ENCODE assay signal across 24 mouse cellular contexts in genomic region chr9:58665492-58665891, GRCm38 (mm10).
DNase-seq lines count a peak whose midpoint lies in the region; ATAC-seq lines count a peak whose summit lies in the region.
"Had no signal": no experiment of that assay in that cellular context is flagged by ENCODE, and none has a peak within 500 bp of the region (broad histone marks: within the 10 kb centered on the region; RNA-seq: fewer than 3 reads in every experiment).

No protein-coding gene starts in this region.

- no peak for DNase-seq in forebrain, embryonic 10.5 days (ENCODE audit: extremely low spot score, low spot score)
- DNase-seq in forebrain, embryonic 14.5 days (ENCODE audit: low spot score): no peak
- no peak for DNase-seq in liver, embryonic 13.5 days
- DNase-seq in liver, embryonic 11.5 days (ENCODE audit: low spot score): no peak
- peak; percentile 60 for DNase-seq in urinary bladder, adult 2 months (ENCODE audit: low spot score)
- DNase-seq in urinary bladder, postnatal 4 days (ENCODE audit: low spot score in 2 of 2): no peak
- DNase-seq in embryo, embryonic 11 days: no peak
- DNase-seq: adrenal gland, adult 8-10 months; adrenal gland, postnatal 25 days; cerebellum, adult 11-12 months; cerebellum, adult 8-10 months; cerebellum, postnatal 10 days; cerebellum, postnatal 36 days; gastrocnemius, postnatal 10 days; gastrocnemius, postnatal 36 days; heart, postnatal 10 days; heart, postnatal 36 days had no signal

- H3K4me1 ChIP-seq in forebrain, embryonic 10.5 days: peaks cover 22% of the 10 kb centered on the region
- H3K4me1 ChIP-seq in forebrain, embryonic 14.5 days (ENCODE audit: control insufficient read depth, insufficient read depth, low read length): no peaks in the 10 kb centered on the region
- H3K4me1 ChIP-seq in liver, embryonic 13.5 days (replicated peaks): peaks cover 54% of the 10 kb centered on the region
- H3K4me1 ChIP-seq in liver, embryonic 11.5 days (replicated peaks; ENCODE audit: control insufficient read depth, insufficient read depth, low read length): peaks cover 19% of the 10 kb centered on the region
- H3K4me1 ChIP-seq: forebrain, embryonic 15.5 days had no signal

- H3K27me3 ChIP-seq in forebrain, embryonic 10.5 days (ENCODE audit: poor library complexity, severe bottlenecking): no peaks in the 10 kb centered on the region
- no peaks in the 10 kb centered on the region for H3K27me3 ChIP-seq in forebrain, embryonic 14.5 days (replicated peaks; ENCODE audit: control insufficient read depth, insufficient read depth, low read length)
- no peaks in the 10 kb centered on the region for H3K27me3 ChIP-seq in liver, embryonic 13.5 days
- no peaks in the 10 kb centered on the region for H3K27me3 ChIP-seq in liver, embryonic 11.5 days (replicated peaks; ENCODE audit: control insufficient read depth, insufficient read depth, low read length)
- H3K27me3 ChIP-seq: forebrain, embryonic 15.5 days; heart, embryonic 12.5 days; heart, embryonic 15.5 days; hindbrain, embryonic 13.5 days had no signal

- peaks cover 24% of the 10 kb centered on the region for H3K36me3 ChIP-seq in forebrain, embryonic 10.5 days (replicated peaks)
- H3K36me3 ChIP-seq in forebrain, embryonic 14.5 days (ENCODE audit: control insufficient read depth, insufficient read depth, low read length): peaks cover 12% of the 10 kb centered on the region; the same call in 1 of the 2 replicates
- H3K36me3 ChIP-seq in liver, embryonic 13.5 days: peaks cover 54% of the 10 kb centered on the region
- H3K36me3 ChIP-seq in liver, embryonic 11.5 days (ENCODE audit: control insufficient read depth, insufficient read depth, low read length): peaks cover 15% of the 10 kb centered on the region

- H3K9me3 ChIP-seq in forebrain, embryonic 10.5 days: no peaks in the 10 kb centered on the region
- no peaks in the 10 kb centered on the region for H3K9me3 ChIP-seq in forebrain, embryonic 14.5 days (replicated peaks; ENCODE audit: control insufficient read depth, low read length)
- H3K9me3 ChIP-seq in liver, embryonic 13.5 days (replicated peaks): no peaks in the 10 kb centered on the region
- no peaks in the 10 kb centered on the region for H3K9me3 ChIP-seq in liver, embryonic 11.5 days (ENCODE audit: control insufficient read depth, low read length)
- H3K9me3 ChIP-seq: forebrain, embryonic 15.5 days; heart, embryonic 15.5 days; hindbrain, embryonic 10.5 days; hindbrain, embryonic 13.5 days had no signal

- 0 out of 2 replicates have a peak overlapping the region, but pooled peaks have one; percentile 15 for H3K27ac ChIP-seq in forebrain, embryonic 10.5 days
- H3K27ac ChIP-seq in forebrain, embryonic 14.5 days (ENCODE audit: low read depth, low read length): no peak overlapping the region
- peak overlapping the region; percentile 64 for H3K27ac ChIP-seq in liver, embryonic 13.5 days
- no peak overlapping the region for H3K27ac ChIP-seq in liver, embryonic 11.5 days (ENCODE audit: low read depth, low read length)
- H3K27ac ChIP-seq: forebrain, embryonic 15.5 days; heart, embryonic 15.5 days; hindbrain, embryonic 13.5 days had no signal

- H3K4me2 ChIP-seq in forebrain, embryonic 14.5 days (ENCODE audit: low read length): no peak overlapping the region
- H3K4me2 ChIP-seq in liver, embryonic 13.5 days: no peak overlapping the region
- H3K4me2 ChIP-seq in liver, embryonic 11.5 days: no peak overlapping the region
- H3K4me2 ChIP-seq: forebrain, embryonic 15.5 days; heart, embryonic 12.5 days; heart, embryonic 15.5 days; hindbrain, embryonic 13.5 days had no signal

- H3K4me3 ChIP-seq in forebrain, embryonic 10.5 days: no peak overlapping the region
- H3K4me3 ChIP-seq in forebrain, embryonic 14.5 days (ENCODE audit: low read depth, low read length): no peak overlapping the region
- H3K4me3 ChIP-seq in liver, embryonic 13.5 days (replicated peaks): no peak overlapping the region
- H3K4me3 ChIP-seq in liver, embryonic 11.5 days (ENCODE audit: low read depth, low read length): no peak overlapping the region
- H3K4me3 ChIP-seq: forebrain, embryonic 15.5 days; heart, embryonic 12.5 days; heart, embryonic 15.5 days; hindbrain, embryonic 10.5 days; hindbrain, embryonic 13.5 days had no signal

- H3K9ac ChIP-seq in forebrain, embryonic 14.5 days (ENCODE audit: low read length): no peak overlapping the region
- H3K9ac ChIP-seq in liver, embryonic 13.5 days: no peak overlapping the region
- no peak overlapping the region for H3K9ac ChIP-seq in liver, embryonic 11.5 days (ENCODE audit: low read depth, low read length)
- H3K9ac ChIP-seq: forebrain, embryonic 15.5 days; heart, embryonic 12.5 days; heart, embryonic 15.5 days; hindbrain, embryonic 13.5 days had no signal

- 91% methylated on average over 9 of the region's 9 CpGs for WGBS in forebrain, embryonic 10.5 days
- 85% methylated on average over 9 of the region's 9 CpGs for WGBS in forebrain, embryonic 14.5 days
- 82% methylated on average over 9 of the region's 9 CpGs for whole genome bisulfite sequencing in liver, embryonic 13.5 days (ENCODE audit: insufficient replicate concordance)
- 86% methylated on average over 9 of the region's 9 CpGs for WGBS in liver, embryonic 11.5 days

- no peak for ATAC-seq in forebrain, embryonic 14.5 days
- no peak for ATAC-seq in liver, embryonic 13.5 days (ENCODE audit: low read depth)
- ATAC-seq in liver, embryonic 11.5 days (replicated peaks; ENCODE audit: low FRiP score): no peak
- ATAC-seq: activated CD4-positive, CD25-positive, alpha-beta regulatory T cell, adult 4 months; forebrain, embryonic 15.5 days; hindbrain, embryonic 16.5 days had no signal

Comparison
In these comparisons a context has a peak if more than half of its experiments do, and no peak if none do; other contexts are left out.
1. H3K27ac ChIP-seq: peak in forebrain, embryonic 10.5 days (single experiment) and liver, embryonic 13.5 days (single experiment); none in forebrain, embryonic 14.5 days (single experiment) and liver, embryonic 11.5 days (single experiment).